Mouse (Mus musculus) lung, embryonic 16.5 days (tissue): Measurements from ENCODE around the gene Klk1b4. TPM values are rescaled to one million over a fixed set of nuclear protein-coding genes. Genes with fewer than 3 reads are reported as not detected.
"Not testable (repeated sequence)": the region's sequence is repeated elsewhere in the genome, so short reads cannot be mapped to it uniquely, and the experiment has no call there.

ENCODE experiments used
- ATAC-seq: fragments of 200-750 bp; cut with Nextera tagmentation; 2 replicates; pipeline ENCODE4 v1.8.0; 2017; ENCODE audit warnings: low read depth, mild to moderate bottlenecking, moderate library complexity
- H3K27ac ChIP-seq: fragments of 300-500 bp; sonication (generic); 2 replicates; pipeline ENCODE4 v1.5.1; 2014; ENCODE audit warnings: mild to moderate bottlenecking, control low read depth, low read length
- H3K27me3 ChIP-seq: fragments of 300-500 bp; sonication (generic); 2 replicates; pipeline ENCODE4 v1.6.1; 2014; ENCODE audit warnings: low read depth, low read length, mixed read lengths; ENCODE audit not compliant: control insufficient read depth, insufficient read depth
- H3K36me3 ChIP-seq: fragments of 300-500 bp; sonication (generic); 2 replicates; pipeline ENCODE4 v1.6.1; 2014; ENCODE audit warnings: low read length; ENCODE audit not compliant: control insufficient read depth, insufficient read depth
- H3K4me1 ChIP-seq: fragments of 300-500 bp; sonication (generic); replicated peaks from 2 replicates; pipeline ENCODE4 v1.6.1; 2014; ENCODE audit warnings: low read length, mixed read lengths; ENCODE audit not compliant: control insufficient read depth, insufficient read depth
- H3K4me2 ChIP-seq: fragments of 300-500 bp; sonication (generic); 2 replicates; pipeline ENCODE4 v1.6.1; 2014; ENCODE audit warnings: low read depth, low read length, control low read depth
- H3K4me3 ChIP-seq: fragments of 300-500 bp; sonication (generic); 2 replicates; pipeline ENCODE4 v1.5.1; 2014; ENCODE audit warnings: mild to moderate bottlenecking, low read length, control low read depth
- H3K9ac ChIP-seq: fragments of 300-500 bp; sonication (generic); 2 replicates; pipeline ENCODE4 v1.6.1; 2014; ENCODE audit warnings: low read length, control low read depth
- H3K9me3 ChIP-seq: fragments of 300-500 bp; sonication (generic); 2 replicates; pipeline ENCODE4 v1.6.1; 2016; ENCODE audit warnings: low read length; ENCODE audit not compliant: control insufficient read depth
- WGBS: fragments of 180-500 bp; shearing (Covaris S2); extraction: QIAGEN DNeasy Blood & Tissue Kit; methylation state at CpG from one replicate; pipeline ENCODE4 v1.1.7; 2014; 5-methylcytosine and 5-hydroxymethylcytosine counted together
- polyA plus RNA-seq: library from polyadenylated mRNA; unstranded; fragments of >200 nt; fragmentation: Nextera tagmentation; extraction: Ambion mirVana; gene quantifications from 2 replicates; pipeline ENCODE4 v1.2.1, GENCODE M21; 2015

Gene Klk1b4
- not detected in 2 replicates for polyA plus RNA-seq

DNA sequence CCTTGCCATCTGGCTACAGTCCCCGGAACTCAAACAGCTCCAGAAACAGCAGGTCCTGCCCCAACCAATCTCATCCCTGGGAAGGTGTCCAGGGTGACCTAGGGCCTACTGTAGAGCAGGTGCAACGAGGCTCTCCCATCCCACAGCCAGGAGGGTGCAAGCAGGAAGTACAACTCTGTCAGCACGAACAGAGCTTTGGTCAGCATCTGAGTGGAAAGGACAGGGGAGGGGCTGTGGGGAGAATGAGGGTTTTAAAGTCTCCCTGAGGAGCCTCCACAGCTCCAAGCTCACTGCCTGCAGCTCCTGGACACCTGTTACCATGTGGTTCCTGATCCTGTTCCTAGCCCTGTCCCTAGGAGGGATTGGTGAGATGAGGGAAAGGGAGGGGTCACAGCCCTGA is at the start of gene Klk1b4:
Gene Klk1b4 (plus strand): TSS at position 301 of the 400 bp plus-strand sequence.
- H3K4me2 ChIP-seq, H3K9me3 ChIP-seq, H3K27ac ChIP-seq, H3K4me1 ChIP-seq, H3K9ac ChIP-seq, ATAC-seq, H3K4me3 ChIP-seq, H3K27me3 ChIP-seq, H3K36me3 ChIP-seq: not testable (repeated sequence)
- WGBS: 25% methylated on average over 3 of the region's 3 CpGs

DNA sequence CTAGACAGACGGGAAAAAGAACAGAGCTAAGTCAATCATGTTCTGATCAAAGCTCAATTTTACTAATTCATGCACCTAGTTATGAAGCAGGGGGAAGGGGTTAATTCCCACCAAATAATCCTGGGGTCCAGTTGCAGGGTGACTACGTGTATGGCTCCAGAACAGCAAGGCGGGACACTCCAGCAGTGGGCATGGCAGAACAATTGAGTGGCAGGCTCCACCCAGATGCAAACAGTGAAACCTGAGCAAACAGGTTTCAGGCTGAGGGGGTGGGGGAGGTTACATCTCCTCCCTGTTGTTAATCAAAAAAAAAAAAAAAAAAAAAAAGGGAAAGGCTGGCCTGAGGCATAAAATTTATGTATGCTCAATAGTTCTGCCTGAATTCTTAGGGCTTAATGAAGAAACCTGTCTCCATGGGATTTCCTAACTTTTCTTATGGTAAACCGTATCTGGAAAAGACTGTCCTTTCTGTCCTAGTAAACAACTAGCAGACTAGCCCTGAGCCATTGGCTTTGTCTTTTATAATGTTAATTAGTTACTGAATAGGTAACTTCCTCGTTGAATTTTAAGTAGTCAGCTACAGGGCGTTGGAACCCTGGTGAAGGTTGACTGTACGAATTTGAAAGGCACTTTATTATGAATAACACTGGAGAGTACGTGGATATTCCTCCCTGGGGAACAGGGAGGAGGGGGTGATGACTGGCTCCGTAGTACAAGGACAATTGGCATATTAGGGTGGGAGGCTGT is 27.8 kb upstream of the Klk1b4 start:
- Histone ChIP-seq H3K27ac (no peak overlapping the region), H3K9ac (no peak overlapping the region), H3K4me2 (no peak overlapping the region), H3K4me1 (no peaks in the 10 kb centered on the region), H3K9me3 (no peaks in the 10 kb centered on the region), H3K27me3 (no peaks in the 10 kb centered on the region), H3K36me3 (no peaks in the 10 kb centered on the region), H3K4me3 (no peak overlapping the region)
- no peak for ATAC-seq
- WGBS: 56% methylated on average over 9 of the region's 9 CpGs

DNA sequence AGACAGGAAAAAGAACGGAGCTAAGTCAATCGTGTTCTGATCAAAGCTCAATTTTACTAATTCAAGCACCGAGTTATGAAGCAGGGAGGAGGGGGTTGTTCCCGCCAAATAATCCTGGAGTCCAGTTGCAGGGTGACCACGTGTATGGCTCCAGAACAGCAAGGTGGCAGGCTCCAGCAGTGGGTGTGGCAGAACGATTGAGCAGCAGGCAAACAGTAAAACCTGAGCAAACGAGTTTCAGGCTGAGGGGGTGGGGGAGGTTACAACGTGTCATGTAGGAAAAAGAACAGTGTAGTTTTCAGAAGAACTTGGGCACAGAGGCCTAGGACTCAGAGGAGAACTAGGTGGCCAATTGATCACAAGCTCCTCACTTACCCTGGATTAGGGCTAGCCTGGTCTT is 20.7 kb upstream of the Klk1b4 start:
- H3K4me3 ChIP-seq, H3K4me2 ChIP-seq, ATAC-seq, H3K9ac ChIP-seq, H3K4me1 ChIP-seq, H3K27ac ChIP-seq, H3K27me3 ChIP-seq, H3K9me3 ChIP-seq, H3K36me3 ChIP-seq: not testable (repeated sequence)
- WGBS: 48% methylated on average over 8 of the region's 8 CpGs

DNA sequence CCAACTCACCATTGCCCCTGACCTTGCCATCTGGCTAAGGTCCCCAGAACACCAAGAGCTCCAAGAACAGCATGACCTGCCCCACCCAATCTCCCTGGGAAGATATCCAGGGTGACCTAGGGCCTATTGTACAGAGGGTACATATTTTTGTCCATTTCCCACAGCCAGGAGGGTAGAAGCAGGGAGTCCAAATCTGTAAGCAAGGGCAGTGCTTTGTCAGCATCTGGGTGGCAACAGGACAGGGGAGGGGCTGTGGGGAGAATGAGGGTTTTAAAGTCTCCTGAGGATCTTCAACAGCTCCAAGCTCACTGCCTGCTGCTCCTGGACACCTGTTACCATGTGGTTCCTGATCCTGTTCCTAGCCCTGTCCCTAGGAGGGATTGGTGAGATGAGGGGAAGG is 19.3 kb upstream of the Klk1b4 start, which contains the start of gene Klk1b24:
Gene Klk1b24 (plus strand): TSS at position 301 of the 400 bp plus-strand sequence.
- not testable (repeated sequence) for H3K4me3 ChIP-seq, ATAC-seq, H3K27me3 ChIP-seq, H3K9me3 ChIP-seq, H3K27ac ChIP-seq, H3K9ac ChIP-seq, H3K4me2 ChIP-seq, H3K36me3 ChIP-seq, H3K4me1 ChIP-seq

DNA sequence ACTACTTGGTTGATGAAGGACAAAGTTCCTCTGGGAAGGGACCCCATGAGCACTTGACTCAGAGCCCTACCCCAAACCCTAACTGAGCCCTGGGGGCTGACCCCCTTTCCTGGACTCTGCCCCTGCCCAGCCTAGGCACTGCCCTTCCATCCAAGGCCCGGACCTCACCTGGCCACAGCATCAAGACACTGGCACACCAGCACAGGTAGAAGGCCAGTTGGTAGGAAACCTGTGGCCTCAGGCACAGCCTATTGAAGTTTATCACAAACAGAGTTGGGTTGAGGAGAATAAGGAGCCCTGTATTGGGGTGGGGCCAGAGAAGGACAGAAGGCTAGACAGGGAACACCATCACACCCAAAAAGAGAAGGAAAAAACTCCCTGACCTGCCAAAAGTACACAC is 13.8 kb upstream of the Klk1b4 start:
- 94% methylated on average over 1 of the region's 1 CpGs for WGBS

DNA sequence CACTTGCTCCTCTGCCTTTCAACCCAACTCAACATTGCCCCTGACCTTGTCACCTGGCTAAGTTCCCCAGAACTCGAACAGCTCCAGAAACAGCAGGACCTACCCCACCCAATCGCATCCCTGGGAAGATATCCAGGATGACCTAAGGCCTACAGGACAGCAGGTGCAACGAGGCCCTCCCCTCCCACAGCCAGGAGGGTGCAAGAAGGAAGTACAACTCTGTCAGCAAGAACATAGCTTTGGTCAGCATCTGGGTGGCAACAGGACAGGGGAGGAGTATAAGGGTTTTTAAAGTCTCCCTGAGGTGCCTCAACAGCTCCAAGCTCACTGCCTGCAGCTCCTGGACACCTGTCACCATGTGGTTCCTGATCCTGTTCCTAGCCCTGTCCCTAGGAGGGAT is 9.3 kb upstream of the Klk1b4 start, which contains the start of gene Klk1b3:
Gene Klk1b3 (plus strand): TSS at position 301 of the 400 bp plus-strand sequence.
- H3K36me3 ChIP-seq: no peaks in the 10 kb centered on the region
- no peak within 1 kb of the TSS for H3K4me3 ChIP-seq
- H3K27ac ChIP-seq: no peak within 1 kb of the TSS
- no peak for ATAC-seq
- no peak within 1 kb of the TSS for H3K9ac ChIP-seq
- no peaks in the 10 kb centered on the region for H3K4me1 ChIP-seq
- H3K27me3 ChIP-seq: no peaks in the 10 kb centered on the region
- 52% methylated on average over 3 of the region's 3 CpGs for WGBS
- no peaks in the 10 kb centered on the region for H3K9me3 ChIP-seq
- H3K4me2 ChIP-seq: no peak within 1 kb of the TSS

More for the DNA sequence above, 13.8 kb upstream of the Klk1b4 start:
- not testable (repeated sequence) for ATAC-seq, H3K27ac ChIP-seq, H3K4me1 ChIP-seq, H3K36me3 ChIP-seq, H3K4me2 ChIP-seq, H3K4me3 ChIP-seq, H3K9me3 ChIP-seq, H3K27me3 ChIP-seq, H3K9ac ChIP-seq

DNA sequence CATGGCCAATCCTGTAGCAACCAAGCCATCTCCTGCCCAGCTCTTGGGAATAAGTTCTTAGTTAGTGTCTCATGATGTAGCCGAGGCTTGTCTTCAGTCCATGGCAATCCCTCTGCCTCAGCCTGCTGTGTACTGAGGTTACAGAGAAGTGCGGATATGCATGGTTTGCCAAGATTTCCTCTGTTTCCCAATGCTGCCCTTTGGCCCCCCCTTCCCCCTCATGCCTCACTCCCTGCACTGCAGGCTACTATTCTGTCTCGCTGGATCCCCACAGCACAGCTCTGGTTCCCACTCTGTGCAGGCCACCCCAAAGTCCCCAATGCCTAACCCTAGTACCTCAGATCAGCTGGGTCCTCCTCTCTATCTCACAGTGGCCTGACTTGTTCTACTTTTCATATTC is 1.1 kb downstream of the Klk1b4 start:
- Histone ChIP-seq H3K4me2 (no peak overlapping the region), H3K27ac (no peak overlapping the region), H3K36me3 (no peaks in the 10 kb centered on the region), H3K9me3 (no peaks in the 10 kb centered on the region), H3K4me3 (no peak overlapping the region), H3K27me3 (no peaks in the 10 kb centered on the region), H3K4me1 (no peaks in the 10 kb centered on the region), H3K9ac (no peak overlapping the region)
- ATAC-seq: no peak
- WGBS: 73% methylated on average over 3 of the region's 3 CpGs

DNA sequence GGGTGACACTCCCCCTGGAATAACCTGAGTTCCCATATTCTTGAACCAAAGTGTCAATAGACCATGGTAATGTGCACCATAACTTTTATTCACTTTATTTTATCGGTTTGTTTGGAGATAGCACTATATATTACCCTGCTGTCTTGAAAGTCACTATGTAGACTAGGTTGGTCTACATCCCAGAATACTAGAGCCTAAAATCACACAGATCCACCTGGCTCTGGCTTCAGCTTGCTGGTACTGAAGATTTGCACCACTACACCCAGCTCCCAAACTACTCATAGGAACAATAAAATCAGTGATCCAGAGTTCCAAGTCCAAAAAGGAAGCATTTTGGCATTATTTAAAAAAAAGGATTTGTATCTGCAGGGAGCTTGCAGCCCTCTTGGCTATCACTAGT is 8.4 kb downstream of the Klk1b4 start, which contains the start of gene Klk1b5:
Gene Klk1b5 (plus strand): TSS at position 301 of the 400 bp plus-strand sequence.
- no peaks in the 10 kb centered on the region for H3K9me3 ChIP-seq
- ATAC-seq: no peak
- H3K36me3 ChIP-seq: no peaks in the 10 kb centered on the region
- 76% methylated on average over 1 of the region's 1 CpGs for WGBS
- H3K27me3 ChIP-seq: no peaks in the 10 kb centered on the region
- no peaks in the 10 kb centered on the region for H3K4me1 ChIP-seq
- no peak within 1 kb of the TSS for H3K4me2 ChIP-seq
- H3K9ac ChIP-seq: no peak within 1 kb of the TSS
- no peak within 1 kb of the TSS for H3K27ac ChIP-seq
- H3K4me3 ChIP-seq: no peak within 1 kb of the TSS

DNA sequence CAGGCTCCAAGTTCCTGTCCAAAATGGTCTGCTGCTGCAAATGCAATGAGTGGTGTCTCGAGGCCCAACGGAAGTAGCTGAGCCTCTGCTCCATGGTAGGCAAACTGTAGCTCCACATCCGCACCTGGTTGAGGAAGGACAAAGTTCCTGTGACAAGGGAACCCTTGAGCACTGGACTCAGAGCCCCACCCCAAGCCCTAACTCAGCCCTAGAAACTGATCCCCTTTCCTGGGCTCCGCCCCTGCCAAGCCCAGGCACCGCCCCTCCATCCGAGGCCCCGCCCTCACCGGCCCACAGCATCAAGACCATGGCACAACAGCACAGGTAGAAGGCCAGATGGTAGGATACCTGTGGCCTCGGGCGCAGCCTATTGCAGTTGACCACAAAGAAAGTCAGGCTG is 14.4 kb downstream of the Klk1b4 start:
- ATAC-seq, H3K9me3 ChIP-seq, H3K9ac ChIP-seq, H3K4me1 ChIP-seq, H3K4me3 ChIP-seq, H3K4me2 ChIP-seq, H3K36me3 ChIP-seq, H3K27me3 ChIP-seq, H3K27ac ChIP-seq: not testable (repeated sequence)
- WGBS: 48% methylated on average over 8 of the region's 10 CpGs
